Mouse (Mus musculus) gastrocnemius, postnatal 36 days (tissue): ENCODE data around the gene Pak4. TPM values are rescaled to one million over a fixed set of nuclear protein-coding genes. Genes with fewer than 3 reads are reported as not detected.
"Not testable (repeated sequence)": the region's sequence is repeated elsewhere in the genome, so short reads cannot be mapped to it uniquely, and the experiment has no call there.

Experiments used
- DNase-seq, 2 experiments: peaks; one replicate each; pipeline ENCODE4 v3.0.0; 2022
- intact Hi-C: fragments of 180-260 bp; cut with DNase I; formaldehyde crosslinking; loops from one replicate; pipeline ENCODE4 v1.15.1; 2025
- total RNA-seq, 2 experiments: library from RNA; stranded (reverse); gene quantifications; 2 replicates each; pipeline ENCODE4 v1.2.3; 2021

Pak4 gene
- total RNA-seq, 2 experiments from 2014 or later: 1.8 to 2.5 TPM

DNA sequence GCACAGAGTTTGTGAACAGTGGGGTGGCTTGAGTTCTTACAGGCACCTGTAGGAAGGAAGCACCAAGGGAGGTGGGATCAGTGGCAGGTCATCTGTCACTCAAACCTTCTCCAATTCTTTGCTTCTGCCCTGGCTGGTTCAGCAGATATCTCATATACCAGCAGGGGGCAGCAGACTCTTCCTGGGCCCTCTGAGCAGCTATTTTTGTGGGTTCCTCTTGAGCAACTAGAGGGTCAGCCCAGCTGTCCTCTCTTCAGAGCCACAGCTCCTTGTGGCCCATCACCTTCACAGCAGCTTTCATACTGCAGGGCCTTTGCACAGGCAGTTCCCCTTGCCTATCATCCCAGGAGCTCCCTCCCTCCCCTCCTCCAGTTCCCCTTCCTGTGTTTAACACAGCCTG, 29.7 kb downstream of the Pak4 start:
- DNase-seq: peak; percentile 46 to 58
- intact Hi-C loops: loop anchor here (5.0 kb wide), 1 partner anchor 159 kb away; no protein-coding TSS in a partner anchor

DNA sequence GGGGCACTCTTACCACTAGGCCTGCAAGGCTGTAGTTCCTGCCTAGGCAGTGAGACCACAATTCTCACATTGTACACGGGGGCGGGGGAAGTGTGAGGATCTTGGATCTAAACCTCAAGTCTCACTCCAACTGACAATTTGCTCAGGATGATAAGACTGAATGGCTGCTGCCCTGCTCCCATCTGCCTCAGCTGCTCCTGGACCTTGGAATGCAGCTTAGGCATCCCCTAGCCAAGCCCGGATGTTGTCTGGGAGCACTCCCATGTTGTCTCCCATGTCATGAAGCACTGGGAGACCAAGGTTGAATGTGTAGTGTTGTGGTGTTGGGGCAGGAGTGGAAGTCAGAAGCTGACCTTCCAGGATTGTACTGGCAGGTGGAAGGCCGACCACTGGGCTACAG, 30.4 kb downstream of the Pak4 start:
- intact Hi-C loops: loop anchor here (1.0 to 5.0 kb wide), 2 partner anchors 34 to 160 kb away; no protein-coding TSS in a partner anchor
- no peak for DNase-seq

DNA sequence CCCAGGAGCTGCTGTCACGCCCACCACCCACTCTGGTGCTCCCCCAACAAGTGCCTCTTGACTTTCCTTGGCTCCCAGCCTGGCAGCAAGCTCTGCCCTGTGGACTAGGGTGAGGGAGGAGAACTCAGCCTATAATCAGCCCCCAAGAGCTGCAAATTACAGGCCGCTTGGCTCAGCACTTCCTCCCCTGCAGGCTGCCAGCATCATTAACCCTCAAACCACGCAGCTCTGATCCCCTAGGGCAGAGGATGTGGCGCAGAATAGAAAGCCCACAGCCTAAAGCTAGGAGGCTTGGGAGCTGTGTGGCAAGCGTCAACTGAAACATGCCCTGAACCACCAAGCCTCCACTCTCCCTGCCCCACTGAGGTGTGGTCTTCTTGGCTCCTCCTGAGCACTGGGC, 32.6 kb downstream of the Pak4 start:
- no peak for DNase-seq
- intact Hi-C loops: loop anchor here (5.0 kb wide), 1 partner anchor 162 kb away; no protein-coding TSS in a partner anchor

DNA sequence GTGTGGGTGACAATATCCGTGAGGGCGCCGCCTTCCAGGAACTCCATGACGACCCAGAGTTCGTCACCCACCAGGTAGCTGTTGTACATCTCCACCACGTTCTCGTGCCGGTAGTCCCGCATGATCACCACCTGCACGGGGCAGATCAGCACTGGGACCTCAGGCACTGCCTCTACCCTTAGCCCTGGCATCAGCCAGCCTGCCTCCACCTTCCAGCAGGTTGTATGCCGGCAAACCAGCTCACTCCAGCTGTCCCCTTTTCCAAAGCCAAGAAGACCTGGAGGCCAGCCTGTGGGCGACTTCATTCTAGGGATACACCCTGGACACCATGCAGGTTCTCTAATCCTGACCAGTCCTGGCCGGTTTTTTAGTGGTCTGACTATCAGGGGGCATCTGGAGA, 35.0 kb downstream of the Pak4 start:
- intact Hi-C loops: no loop called here
- DNase-seq: no peak

DNA sequence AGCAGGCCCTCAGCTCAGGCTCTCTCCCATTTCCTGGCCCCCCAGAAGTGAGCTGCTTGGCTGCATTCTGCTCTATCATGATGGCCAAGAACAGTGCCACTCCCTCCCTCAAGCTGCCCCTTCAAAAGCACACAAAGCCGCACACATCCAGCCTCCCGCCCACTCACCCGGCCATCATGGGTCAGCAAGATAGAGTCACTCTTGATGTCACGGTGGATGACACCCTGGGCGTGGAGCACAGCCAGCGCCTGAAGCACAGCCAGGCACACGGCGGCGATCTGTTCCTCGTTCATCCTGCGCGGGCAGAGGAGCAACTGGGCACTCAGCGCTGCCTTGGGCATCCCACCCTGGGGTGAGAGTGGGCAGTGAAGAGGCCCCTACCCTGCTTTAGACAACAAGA, 35.6 kb downstream of the Pak4 start:
- intact Hi-C loops: no loop called here
- DNase-seq: no peak

GRCm38 (mm10) chr7:28561967-28562366, 36.0 kb downstream of the Pak4 start:
- no peak for DNase-seq
- intact Hi-C loops: no loop called here

DNA sequence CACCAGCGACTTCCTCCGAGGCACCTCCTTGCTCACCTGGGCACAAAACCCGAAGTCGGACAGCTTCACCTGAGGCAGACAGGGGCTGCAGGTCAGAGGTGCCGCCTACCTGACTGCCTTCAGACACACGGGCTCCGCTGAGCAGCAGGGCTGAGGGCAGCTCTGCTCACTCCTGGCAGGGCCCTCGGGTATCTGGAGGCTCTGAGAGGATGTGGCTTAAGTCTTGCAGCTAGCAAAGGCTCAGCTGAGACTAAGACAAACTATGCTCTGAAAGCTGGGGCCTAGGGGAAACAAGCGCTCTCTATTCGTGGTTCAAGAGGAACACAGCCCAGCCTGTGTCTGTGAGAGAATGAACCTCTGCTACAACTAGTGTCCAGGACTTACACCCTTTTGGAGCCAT, 37.1 kb downstream of the Pak4 start:
- intact Hi-C loops: no loop called here
- DNase-seq: no peak

GRCm38 (mm10) chr7:28558486-28558885, 39.5 kb downstream of the Pak4 start:
- peak; percentile 55 to 66 for DNase-seq
- intact Hi-C loops: no loop called here

DNA sequence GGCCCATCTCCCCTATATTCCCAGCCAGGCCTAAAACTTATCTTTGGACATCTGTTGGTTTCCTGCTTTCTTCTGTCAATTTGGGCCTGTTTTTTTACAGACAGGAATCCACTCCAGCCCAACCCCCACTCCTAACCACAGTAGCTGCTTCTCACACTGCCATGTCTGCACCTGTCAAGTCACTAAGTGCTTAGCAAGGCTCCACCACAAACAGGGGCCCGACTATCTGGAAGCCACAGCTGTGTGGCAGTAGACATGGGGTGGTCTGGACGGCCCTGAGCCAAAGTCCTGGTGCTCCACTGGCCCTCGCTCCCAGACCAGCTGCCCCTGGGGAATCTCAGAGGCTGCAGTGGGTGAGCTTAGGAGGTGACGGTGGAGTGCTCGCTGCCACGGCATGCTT, 40.3 kb downstream of the Pak4 start:
- intact Hi-C loops: no loop called here
- no peak for DNase-seq

DNA sequence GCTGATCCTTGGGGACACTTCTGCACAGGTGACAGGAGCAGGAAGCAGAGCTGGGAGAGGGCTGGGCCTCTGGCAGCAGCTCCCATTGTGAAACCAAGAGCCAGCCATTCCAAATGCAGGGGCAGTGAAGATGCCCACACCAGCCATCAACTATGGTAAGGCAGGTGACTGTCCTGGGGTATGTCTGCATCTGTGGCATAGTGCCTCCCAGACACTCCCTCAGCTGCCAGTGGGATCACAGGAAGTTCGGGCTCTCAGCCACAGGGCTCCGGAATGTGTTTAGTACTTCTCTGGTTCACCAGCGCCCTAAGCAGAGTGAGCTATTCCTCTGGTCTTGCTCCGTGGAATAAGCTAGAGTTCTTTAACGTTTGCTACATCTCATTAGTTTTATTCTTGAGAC, 40.9 kb downstream of the Pak4 start:
- DNase-seq: no peak
- intact Hi-C loops: no loop called here

- intact Hi-C loops: no loop called here
- DNase-seq: no peak
Measured at GRCm38 (mm10) chr7:28555939-28556535, 41.9 kb downstream of the Pak4 start.

GRCm38 (mm10) chr7:28553076-28553475, 44.9 kb downstream of the Pak4 start:
- no peak for DNase-seq
- intact Hi-C loops: loop anchor here (2.0 kb wide), 1 partner anchor 30 kb away; no protein-coding TSS in a partner anchor

GRCm38 (mm10) chr7:28547628-28548027, 50.4 kb downstream of the Pak4 start:
- intact Hi-C loops: no loop called here
- no peak for DNase-seq

GRCm38 (mm10) chr7:28547154-28547553, 50.8 kb downstream of the Pak4 start, which contains the start of gene Nccrp1:
TSS of gene Nccrp1 (minus strand) at chr7:28547254.
- intact Hi-C loops: no loop called here
- no peak for DNase-seq

DNA sequence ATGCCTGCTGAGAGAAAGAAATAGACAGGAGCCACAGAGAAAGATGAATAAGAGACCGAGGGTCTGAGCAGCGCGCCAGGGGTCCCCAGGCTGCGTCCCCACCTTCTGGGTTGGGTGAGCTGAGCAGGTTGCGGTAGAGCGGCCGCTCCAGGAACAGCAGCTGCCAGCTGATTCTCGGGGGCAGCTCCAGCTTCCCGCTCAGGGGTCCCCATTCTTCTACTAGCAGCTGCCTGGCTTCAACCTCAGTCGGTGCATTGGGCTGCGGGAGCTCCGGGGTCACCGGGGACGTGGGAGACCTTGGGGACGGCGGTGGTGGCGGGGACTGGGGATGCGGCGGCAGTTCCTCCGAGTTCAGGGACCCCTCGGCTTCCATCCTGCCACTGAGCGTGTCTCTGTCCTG, 51.3 kb downstream of the Pak4 start:
- DNase-seq: no peak
- intact Hi-C loops: no loop called here

- intact Hi-C loops: no loop called here
- DNase-seq: no peak
Measured at GRCm38 (mm10) chr7:28545891-28546210, 52.1 kb downstream of the Pak4 start.

DNA sequence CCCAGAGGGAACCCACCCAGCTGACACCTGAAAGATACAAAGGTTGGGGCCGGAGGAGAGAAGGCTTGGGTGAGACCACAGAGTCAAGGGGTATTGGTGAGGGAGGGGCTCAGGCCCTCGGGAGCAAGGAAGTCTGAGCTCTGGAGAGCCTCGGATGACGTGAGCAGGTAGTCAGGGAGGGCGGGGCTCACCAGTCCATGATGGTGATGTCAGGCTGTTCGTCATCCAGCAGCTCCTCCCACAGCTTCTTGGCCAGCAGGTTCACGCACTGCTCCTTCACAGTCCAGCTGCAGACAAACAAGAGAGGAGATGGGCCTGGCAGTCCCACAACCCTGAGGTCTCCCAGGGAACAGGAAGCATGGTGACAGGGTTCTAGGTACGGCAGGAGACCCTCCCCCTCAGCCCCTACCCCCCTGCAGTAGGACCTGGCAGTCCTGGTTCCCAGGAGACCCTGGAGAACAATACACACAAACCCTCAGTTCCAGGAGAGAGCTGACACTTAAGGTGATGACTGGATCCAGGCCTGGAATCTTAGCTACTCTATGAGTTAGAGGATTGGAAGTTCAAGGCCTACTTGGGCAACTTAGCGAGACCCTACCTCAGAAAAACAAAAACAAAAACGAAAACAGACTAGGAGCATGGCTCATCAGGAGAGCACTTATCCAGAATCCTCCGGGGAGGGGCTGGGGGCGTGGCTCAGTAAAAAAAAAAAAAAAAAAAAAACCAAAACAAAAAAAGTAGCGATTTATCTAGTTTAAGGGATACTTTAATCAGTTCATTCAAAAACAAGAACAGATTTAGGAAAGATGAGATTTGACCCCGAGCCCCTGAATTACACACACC, 52.7 kb downstream of the Pak4 start:
- DNase-seq: no peak
- intact Hi-C loops: no loop called here

- no peak for DNase-seq
- intact Hi-C loops: no loop called here
Measured at GRCm38 (mm10) chr7:28544051-28544601, 53.9 kb downstream of the Pak4 start.

GRCm38 (mm10) chr7:28540526-28540925, 57.5 kb downstream of the Pak4 start, which contains the start of gene Sycn:
TSS of gene Sycn (plus strand) at chr7:28540885.
- DNase-seq: no peak
- intact Hi-C loops: no loop called here

DNA sequence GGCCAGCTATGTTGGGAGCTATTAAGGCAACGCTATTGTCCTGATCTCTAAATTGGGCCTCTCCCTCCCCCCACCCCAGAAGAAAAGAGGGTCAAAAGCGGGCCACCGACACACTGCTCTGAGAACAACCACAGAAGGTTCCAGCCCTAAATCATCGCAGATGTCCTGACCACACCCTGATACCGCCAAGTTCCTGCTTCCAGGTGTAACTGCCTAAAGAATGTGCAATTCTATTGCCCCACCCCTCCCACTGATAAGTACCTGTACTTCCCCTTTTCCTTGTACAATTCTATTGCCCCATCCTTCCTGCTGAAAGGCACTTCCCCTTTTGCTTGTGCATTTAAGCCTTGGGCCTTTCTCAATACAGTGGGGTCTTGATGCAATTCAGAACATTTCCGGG, 59.1 kb downstream of the Pak4 start:
- DNase-seq, intact Hi-C loops: not testable (repeated sequence)

DNA sequence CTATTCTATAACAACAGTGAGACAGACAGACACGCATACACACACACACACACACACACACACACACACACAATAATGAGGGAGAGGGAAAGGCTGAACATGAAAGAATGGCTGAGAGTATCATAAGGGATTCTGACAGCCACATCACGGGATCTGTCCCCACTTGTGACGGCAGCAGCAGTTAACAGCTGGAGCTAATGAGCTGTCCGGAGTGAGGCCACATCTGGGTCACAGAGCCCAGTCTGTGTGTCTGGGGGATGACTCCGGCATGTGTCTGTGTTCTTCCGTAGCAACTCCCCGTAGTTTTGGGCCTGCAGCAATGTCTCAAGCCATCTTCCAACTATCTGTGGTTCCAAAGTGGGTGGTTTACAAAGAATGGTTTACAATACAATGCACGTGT, 66.0 kb downstream of the Pak4 start:
- intact Hi-C loops: no loop called here
- DNase-seq: no peak
